Mouse (Mus musculus): ENCODE results near the gene Cdh16.

Gene Cdh16

GRCm38 (mm10) chr8:104576820-104577219 is 47.4 kb downstream of the Cdh16 start:
- DNase-seq (ENCODE audit: low spot score in 2 of 2) = no peak

DNA sequence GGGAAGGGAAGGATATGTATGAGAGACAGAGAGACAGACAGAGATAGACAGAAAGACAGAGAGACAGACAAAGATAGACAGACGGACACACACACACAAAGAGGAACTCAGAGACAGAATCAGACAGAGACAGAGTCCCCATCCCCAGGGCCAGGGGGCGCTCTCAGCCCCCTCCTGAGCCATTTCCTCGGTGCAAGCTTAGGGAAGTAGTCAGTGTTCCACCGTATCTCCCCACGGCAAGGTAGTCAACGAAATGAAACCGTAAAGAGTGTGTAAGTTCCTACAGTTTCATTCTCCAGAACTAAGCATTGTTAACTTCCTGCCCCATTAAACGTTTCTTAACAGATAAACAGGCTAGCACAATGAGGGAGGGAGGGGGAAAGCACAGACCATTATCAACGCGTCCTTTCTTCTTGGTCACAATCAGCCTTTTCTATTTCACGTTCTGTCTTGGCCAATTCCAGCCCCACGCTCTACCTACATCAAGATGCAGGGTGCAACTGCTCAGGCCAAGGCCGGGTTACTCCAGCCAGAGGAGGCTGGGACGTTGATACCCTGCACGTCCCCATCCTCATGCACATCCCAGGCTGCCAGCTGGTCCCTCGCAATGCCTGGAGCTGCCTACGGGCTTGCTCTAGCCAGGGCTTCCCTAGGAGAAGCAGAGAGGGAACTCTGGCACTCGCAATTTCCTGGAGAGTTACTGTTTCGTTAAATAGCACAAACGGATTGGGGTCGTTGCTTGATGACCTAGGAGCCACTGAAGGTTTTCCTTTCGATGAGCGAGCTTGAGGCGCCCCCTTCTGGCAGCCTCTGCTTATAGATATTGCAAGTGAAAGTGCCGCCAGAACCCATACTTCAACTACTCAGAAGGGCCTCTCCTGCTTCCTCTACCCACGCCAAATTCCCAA is 53.5 kb downstream of the Cdh16 start:
- DNase-seq (ENCODE audit: low spot score in 2 of 2) = peak; percentile 61 to 75

GRCm38 (mm10) chr8:104569559-104569958 is 54.6 kb downstream of the Cdh16 start:
- no peak for DNase-seq (ENCODE audit: low spot score in 2 of 2)

GRCm38 (mm10) chr8:104565457-104565798 is 58.8 kb downstream of the Cdh16 start:
- DNase-seq (ENCODE audit: low spot score in 2 of 2) = no peak

DNA sequence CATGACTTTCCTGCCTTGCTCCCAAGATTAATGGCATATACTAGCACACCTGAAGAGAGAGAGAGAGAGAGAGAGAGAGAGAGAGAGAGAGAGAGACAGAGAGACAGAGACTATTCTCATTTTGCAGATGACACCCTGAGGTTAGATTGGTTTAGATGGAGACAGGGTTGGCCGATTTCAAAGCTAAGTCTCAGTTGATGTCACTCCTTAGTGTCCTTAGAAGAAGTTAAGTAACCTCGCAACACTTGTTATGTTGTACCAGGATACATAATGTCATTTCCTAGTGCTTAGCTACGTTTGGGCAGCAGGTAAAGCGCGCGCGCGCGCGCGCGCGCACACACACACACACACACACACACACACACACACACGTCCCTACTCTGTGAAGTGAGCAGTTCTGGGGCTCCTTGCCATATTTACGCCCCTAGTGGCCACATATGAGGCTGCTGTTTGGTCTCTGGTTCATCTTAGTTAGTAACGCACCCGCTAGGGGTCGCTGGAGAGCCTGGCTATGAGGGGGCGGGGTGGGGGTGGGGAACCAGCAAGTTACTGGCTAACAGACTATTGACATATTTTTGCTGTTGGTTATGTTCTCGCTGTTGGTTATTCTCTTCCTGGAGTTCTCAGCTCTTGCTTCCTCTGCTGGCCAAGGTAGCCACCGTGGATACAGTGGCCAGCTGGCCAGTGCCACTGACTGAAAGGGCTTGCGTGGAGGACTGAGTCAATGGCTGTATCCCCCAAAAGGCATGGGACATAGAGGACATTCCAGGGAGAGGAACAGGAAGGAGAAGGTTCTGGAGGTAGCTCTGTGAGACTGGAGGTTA is 59.4 kb downstream of the Cdh16 start:
- DNase-seq (ENCODE audit: low spot score in 2 of 2) = peak; percentile 67 to 78

DNA sequence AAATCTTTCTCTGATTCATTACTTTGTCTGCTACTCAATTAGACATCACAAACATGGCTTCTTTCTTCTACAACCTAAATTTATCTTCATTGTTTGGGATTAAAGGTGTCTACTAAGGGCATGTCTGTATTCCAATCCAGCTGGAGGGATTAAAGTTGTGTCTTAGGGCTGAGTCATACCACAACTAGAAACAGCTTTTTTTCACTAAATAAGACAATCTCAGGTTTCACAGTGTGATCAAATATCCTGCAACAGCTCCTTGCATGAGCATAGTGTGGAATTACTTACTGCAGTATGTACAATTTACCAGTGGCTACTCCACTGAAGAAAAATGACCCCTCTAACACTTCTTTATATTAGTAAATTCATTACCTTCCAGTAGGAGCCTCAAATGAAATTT is 63.5 kb downstream of the Cdh16 start:
- DNase-seq (ENCODE audit: low spot score in 2 of 2) = no peak

DNA sequence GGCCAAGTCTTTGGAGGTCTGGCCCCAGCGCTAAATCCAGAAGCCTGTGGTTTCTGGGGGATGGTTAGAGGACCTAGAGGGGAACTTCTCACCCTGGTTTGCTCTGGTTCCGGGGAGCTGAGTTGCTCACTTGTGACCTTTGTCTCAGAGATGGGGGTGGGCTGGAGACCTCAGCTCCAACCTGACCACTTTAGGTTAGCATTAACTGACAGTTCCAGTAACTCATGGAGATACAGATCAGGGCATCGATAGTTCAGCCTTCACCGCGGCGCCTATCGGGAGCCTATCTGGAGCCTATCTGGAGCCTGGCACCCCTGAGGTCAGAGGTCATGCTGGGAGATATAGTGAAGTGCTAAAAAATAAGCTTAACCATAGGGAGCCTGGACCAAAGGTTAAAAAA is 67.0 kb downstream of the Cdh16 start:
- no peak for DNase-seq (ENCODE audit: low spot score in 2 of 2)

DNA sequence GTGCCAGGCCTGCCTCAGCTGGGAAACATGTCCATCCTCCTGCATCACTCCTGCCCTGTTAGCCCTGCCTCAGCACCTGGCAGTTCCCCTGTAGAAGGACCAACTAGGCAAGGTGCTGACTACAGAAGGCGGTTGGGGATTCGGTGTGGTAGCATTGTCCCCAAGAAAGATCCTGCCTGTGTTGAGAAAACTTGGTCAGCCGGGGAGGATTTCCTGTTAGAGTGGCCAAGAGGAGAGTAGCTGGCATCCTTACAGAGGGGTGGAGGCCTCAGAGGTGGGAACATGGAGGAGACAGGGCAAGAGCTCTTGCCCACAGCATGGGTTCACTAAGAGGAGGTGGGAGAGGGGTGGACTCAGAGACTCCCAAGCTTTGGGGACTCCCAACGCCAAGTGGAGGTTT is 69.0 kb downstream of the Cdh16 start:
- DNase-seq (ENCODE audit: low spot score in 2 of 2) = no peak

Data from right cerebral cortex, postnatal 36 days (tissue).